Mouse (Mus musculus) brain, embryonic 14.5 days (tissue): Measurements from ENCODE around the gene Sap25.

Experiments used
- CTCF ChIP-seq: fragments of 200-500 bp; IDR thresholded peaks from 2 replicates; pipeline ENCODE4 v1.5.1; 2012; ENCODE audit warnings: inconsistent platforms, mild to moderate bottlenecking, moderate library complexity, borderline replicate concordance; ENCODE audit not compliant: insufficient read depth, insufficient read length; ENCODE audit errors: extremely low read depth
- POLR2A ChIP-seq: fragments of 200-500 bp; IDR thresholded peaks from 2 replicates; pipeline ENCODE4 v1.6.1; 2012; ENCODE audit warnings: mild to moderate bottlenecking, inconsistent platforms, borderline replicate concordance; ENCODE audit not compliant: poor library complexity, insufficient read depth, insufficient read length, severe bottlenecking; ENCODE audit errors: extremely low read depth

DNA sequence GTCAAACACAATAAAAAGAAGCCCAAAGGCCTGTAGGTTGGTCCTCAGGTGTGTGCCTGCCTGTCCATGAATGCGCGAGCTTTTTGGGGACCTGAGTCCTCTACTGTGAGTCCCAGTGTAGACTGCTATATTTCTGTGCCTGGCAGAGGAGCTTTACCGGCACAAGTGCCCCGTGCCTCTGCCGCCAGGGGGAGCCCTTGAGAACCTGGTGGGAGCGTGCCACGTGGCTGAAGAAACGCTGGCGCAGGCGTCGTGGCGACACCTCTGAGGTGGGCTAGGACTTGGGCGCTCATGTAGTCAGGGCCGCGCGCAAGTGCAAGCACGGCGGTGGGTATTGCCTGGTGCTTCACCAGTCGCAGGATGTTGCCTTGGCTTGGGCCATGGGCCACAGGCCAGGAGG, at the start of gene Sap25:
- TF ChIP-seq CTCF (peak; percentile 24; the same call in 1 of the 2 replicates), POLR2A (no peak)
